Mouse (Mus musculus) T-cell, adult 2 months (primary cell): Measurements from ENCODE around the gene Dld.

Source experiments
- DNase-seq: peaks from one replicate; pipeline ENCODE4 v3.0.0; 2022; ENCODE audit warnings: low spot score

Dld gene

GRCm38 (mm10) chr12:31350944-31351928 is at the start of gene Dld:
Gene Dld, minus strand, starts transcription at chr12:31351453.
- peak; percentile 96 for DNase-seq

GRCm38 (mm10) chr12:31400821-31401220 is 49.6 kb upstream of the Dld start:
- DNase-seq: no peak

- no peak for DNase-seq
Observed at GRCm38 (mm10) chr12:31397709-31398108, 46.5 kb upstream of the Dld start.

- no peak for DNase-seq
Observed at GRCm38 (mm10) chr12:31395895-31396294, 44.6 kb upstream of the Dld start.

GRCm38 (mm10) chr12:31391696-31392095 is 40.4 kb upstream of the Dld start:
- no peak for DNase-seq

- no peak for DNase-seq
Observed at GRCm38 (mm10) chr12:31390571-31390970, 39.3 kb upstream of the Dld start, which contains the start of gene Slc26a3. Gene Slc26a3, plus strand, starts transcription at chr12:31390871.

GRCm38 (mm10) chr12:31387303-31387702 is 36.0 kb upstream of the Dld start:
- no peak for DNase-seq

GRCm38 (mm10) chr12:31382451-31382850 is 31.2 kb upstream of the Dld start:
- no peak for DNase-seq

GRCm38 (mm10) chr12:31380878-31381277 is 29.6 kb upstream of the Dld start:
- no peak for DNase-seq

- no peak for DNase-seq
Observed at GRCm38 (mm10) chr12:31377241-31377640, 26.0 kb upstream of the Dld start.

GRCm38 (mm10) chr12:31376326-31376950 is 25.2 kb upstream of the Dld start:
- no peak for DNase-seq

GRCm38 (mm10) chr12:31375283-31375615 is 24.0 kb upstream of the Dld start:
- DNase-seq: no peak

- peak; percentile 36 for DNase-seq
Observed at GRCm38 (mm10) chr12:31374603-31375282, 23.5 kb upstream of the Dld start.

GRCm38 (mm10) chr12:31369656-31370055 is 18.4 kb upstream of the Dld start:
- no peak for DNase-seq

- no peak for DNase-seq
Observed at GRCm38 (mm10) chr12:31369118-31369517, 17.9 kb upstream of the Dld start.

- DNase-seq: no peak
Observed at GRCm38 (mm10) chr12:31367721-31368120, 16.5 kb upstream of the Dld start.

- DNase-seq: no peak
Observed at GRCm38 (mm10) chr12:31366428-31366827, 15.2 kb upstream of the Dld start.

GRCm38 (mm10) chr12:31350191-31350943 is 886 bp downstream of the Dld start:
- no peak for DNase-seq

- no peak for DNase-seq
Observed at GRCm38 (mm10) chr12:31333261-31333660, 18.0 kb downstream of the Dld start.

- DNase-seq: no peak
Observed at GRCm38 (mm10) chr12:31327139-31327538, 24.1 kb downstream of the Dld start.

GRCm38 (mm10) chr12:31323136-31323695 is 28.0 kb downstream of the Dld start:
- no peak for DNase-seq

- DNase-seq: no peak
Observed at GRCm38 (mm10) chr12:31321532-31321931, 29.7 kb downstream of the Dld start.
